Mouse (Mus musculus): ENCODE data around the gene Maats1. TPM values are rescaled to one million over a fixed set of nuclear protein-coding genes. Genes with fewer than 3 reads are reported as not detected.

Maats1 gene
- polyA plus RNA-seq, 1 experiment from 2014 or later = 0.05 TPM

DNA sequence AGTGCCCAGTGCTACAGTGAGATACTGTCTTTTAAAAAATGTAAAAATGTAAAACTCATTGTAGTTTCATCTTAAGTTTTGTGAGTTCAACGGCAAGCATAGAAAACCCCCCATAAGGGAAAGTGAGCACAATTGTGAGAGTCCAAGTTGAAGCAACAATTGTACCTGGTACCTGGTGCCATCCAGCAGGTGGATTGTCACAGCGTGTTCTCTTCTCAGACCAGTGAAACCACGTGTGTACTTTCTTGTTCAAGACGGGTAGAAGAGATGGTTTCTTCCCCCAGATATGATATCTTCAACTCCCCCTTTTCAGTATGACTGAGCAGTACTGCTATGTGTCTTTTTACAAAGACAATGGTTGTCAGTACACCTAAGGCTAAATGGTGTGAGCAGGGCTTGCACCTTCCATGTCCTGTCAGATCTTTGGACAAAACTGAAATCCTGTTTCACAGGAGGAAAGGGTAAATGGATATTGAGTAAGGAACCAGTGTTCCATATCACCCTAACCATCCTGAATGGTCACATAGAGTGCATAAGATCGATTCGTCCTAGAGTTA is 16.4 kb upstream of the Maats1 start:
- Histone ChIP-seq H3K27me3 (replicated peaks) (no peaks in the 10 kb centered on the region), H3K4me1 (peaks cover 42% of the 10 kb centered on the region), H3K9ac (no peak overlapping the region), H3K4me2 (no peak overlapping the region), H3K36me3 (peaks cover 39% of the 10 kb centered on the region), H3K27ac (no peak overlapping the region), H3K9me3 (replicated peaks) (no peaks in the 10 kb centered on the region), H3K4me3 (no peak overlapping the region)
- 69% methylated on average over 6 of the region's 6 CpGs for WGBS (ENCODE audit: insufficient replicate concordance)
- no peak for ATAC-seq

DNA sequence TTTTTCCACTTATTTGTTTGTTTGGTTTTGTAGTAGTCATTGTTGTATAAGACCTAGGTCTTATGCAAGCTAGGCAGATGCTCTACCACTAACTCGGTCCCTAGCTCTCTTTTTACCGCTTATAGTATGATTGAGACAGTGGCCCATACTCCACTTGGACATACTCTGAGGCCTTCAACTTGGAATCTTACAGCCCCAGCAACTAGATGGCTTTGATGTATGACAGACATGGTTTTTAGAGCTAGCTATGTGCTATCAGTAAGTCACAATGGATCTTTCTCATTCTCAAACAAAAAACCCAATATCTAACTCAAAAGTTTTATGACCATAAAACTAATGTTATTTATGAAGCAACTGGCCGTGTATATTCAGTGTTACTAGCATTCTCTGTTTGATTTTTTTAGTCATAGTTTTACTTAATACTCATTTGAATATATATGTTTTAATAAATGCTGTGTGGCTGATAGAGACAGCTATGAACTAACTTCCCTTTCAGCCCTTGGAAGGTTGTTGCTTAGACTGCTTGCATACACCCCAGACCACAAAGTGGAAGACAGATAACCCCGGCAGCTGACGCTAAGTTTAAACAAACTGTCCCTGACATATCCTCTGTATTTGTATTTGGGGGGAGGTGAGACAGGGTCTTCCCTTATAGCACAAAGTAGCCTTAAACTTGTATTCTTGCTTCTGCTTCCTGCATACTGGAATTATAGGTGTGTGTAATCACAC is 12.4 kb upstream of the Maats1 start:
- H3K4me3 ChIP-seq = no peak overlapping the region
- peak overlapping the region; percentile 59 for H3K27ac ChIP-seq
- H3K9ac ChIP-seq = no peak overlapping the region
- 42% methylated on average over 5 of the region's 5 CpGs for WGBS (ENCODE audit: insufficient replicate concordance)
- H3K4me2 ChIP-seq = no peak overlapping the region
- peaks cover 43% of the 10 kb centered on the region for H3K4me1 ChIP-seq
- ATAC-seq = no peak
- no peaks in the 10 kb centered on the region for H3K27me3 ChIP-seq (replicated peaks)
- no peaks in the 10 kb centered on the region for H3K9me3 ChIP-seq (replicated peaks)
- peaks cover 74% of the 10 kb centered on the region for H3K36me3 ChIP-seq

DNA sequence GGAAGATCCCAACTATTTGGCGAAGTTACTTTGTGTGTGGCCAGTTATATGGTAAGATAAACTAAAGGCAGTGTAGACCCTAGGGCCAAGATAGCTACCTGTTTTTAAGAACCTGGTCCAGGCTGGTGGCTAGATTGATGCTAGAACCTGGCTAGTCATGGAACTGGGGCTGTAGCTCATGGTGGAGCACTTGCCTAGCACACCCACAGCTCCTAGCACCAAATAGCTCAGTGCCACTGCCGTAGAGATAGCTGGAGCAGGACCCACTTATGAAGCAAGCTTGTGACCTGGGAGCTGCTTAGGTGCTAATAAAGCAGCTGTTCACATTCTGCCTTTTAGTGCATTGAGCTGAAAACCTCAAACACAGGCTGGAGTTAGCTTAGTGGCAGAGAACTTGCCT is 11.7 kb upstream of the Maats1 start:
- H3K4me1 ChIP-seq = peaks cover 50% of the 10 kb centered on the region
- peak overlapping the region; percentile 59; the same call in 1 of the 2 replicates for H3K27ac ChIP-seq
- H3K27me3 ChIP-seq (replicated peaks) = no peaks in the 10 kb centered on the region
- no peak overlapping the region for H3K9ac ChIP-seq
- no peak overlapping the region for H3K4me3 ChIP-seq
- peaks cover 79% of the 10 kb centered on the region for H3K36me3 ChIP-seq
- WGBS (ENCODE audit: insufficient replicate concordance) = 71% methylated on average over 2 of the region's 2 CpGs
- ATAC-seq = no peak
- H3K9me3 ChIP-seq (replicated peaks) = no peaks in the 10 kb centered on the region
- no peak overlapping the region for H3K4me2 ChIP-seq

GRCm38 (mm10) chr16:38352851-38353250 is 10.9 kb upstream of the Maats1 start:
- H3K27me3 ChIP-seq (replicated peaks) = no peaks in the 10 kb centered on the region
- no peak for ATAC-seq
- H3K4me2 ChIP-seq = no peak overlapping the region
- H3K27ac ChIP-seq = no peak overlapping the region
- no peak overlapping the region for H3K4me3 ChIP-seq
- H3K36me3 ChIP-seq = peaks cover 81% of the 10 kb centered on the region
- H3K4me1 ChIP-seq = peaks cover 57% of the 10 kb centered on the region
- no peaks in the 10 kb centered on the region for H3K9me3 ChIP-seq (replicated peaks)
- no peak overlapping the region for H3K9ac ChIP-seq

DNA sequence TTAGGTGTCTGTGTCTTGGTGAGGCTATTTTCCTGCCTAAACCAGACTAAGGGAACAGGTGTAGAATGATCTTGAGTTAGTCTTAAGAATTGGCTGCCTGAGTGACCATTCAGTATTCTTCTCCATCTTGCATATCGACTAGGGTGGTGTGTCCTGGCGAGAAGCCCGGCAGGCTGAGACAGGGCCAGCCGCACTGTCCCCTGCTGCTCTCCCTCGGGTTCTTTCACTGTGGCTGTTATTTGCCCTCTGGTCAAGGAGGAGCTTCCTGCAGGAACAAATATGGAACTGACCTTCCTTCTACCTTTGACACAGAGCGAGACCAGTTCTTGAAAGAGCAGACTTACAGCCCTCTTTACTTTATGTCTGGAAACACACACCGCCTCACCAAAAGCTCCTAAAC is 10.1 kb upstream of the Maats1 start:
- Histone ChIP-seq H3K9me3 (replicated peaks) (no peaks in the 10 kb centered on the region), H3K27ac (peak overlapping the region; percentile 53), H3K4me2 (no peak overlapping the region), H3K4me1 (peaks cover 62% of the 10 kb centered on the region), H3K36me3 (peaks cover 76% of the 10 kb centered on the region), H3K4me3 (no peak overlapping the region), H3K27me3 (replicated peaks) (no peaks in the 10 kb centered on the region), H3K9ac (no peak overlapping the region)
- ATAC-seq = no peak
- WGBS (ENCODE audit: insufficient replicate concordance) = 88% methylated on average over 7 of the region's 7 CpGs

- no peak overlapping the region for H3K9ac ChIP-seq
- H3K9me3 ChIP-seq (replicated peaks) = no peaks in the 10 kb centered on the region
- peak overlapping the region; percentile 80 for H3K4me2 ChIP-seq
- H3K4me3 ChIP-seq = peak overlapping the region; percentile 1; the same call in 1 of the 2 replicates
- 69% methylated on average over 6 of the region's 6 CpGs for WGBS (ENCODE audit: insufficient replicate concordance)
- peaks cover 68% of the 10 kb centered on the region for H3K4me1 ChIP-seq
- H3K27me3 ChIP-seq (replicated peaks) = no peaks in the 10 kb centered on the region
- peaks cover 65% of the 10 kb centered on the region for H3K36me3 ChIP-seq
- peak overlapping the region; percentile 90 for H3K27ac ChIP-seq
- no peak for ATAC-seq
These were observed 9.0 kb upstream of the Maats1 start for GRCm38 (mm10) chr16:38350939-38351338.

DNA sequence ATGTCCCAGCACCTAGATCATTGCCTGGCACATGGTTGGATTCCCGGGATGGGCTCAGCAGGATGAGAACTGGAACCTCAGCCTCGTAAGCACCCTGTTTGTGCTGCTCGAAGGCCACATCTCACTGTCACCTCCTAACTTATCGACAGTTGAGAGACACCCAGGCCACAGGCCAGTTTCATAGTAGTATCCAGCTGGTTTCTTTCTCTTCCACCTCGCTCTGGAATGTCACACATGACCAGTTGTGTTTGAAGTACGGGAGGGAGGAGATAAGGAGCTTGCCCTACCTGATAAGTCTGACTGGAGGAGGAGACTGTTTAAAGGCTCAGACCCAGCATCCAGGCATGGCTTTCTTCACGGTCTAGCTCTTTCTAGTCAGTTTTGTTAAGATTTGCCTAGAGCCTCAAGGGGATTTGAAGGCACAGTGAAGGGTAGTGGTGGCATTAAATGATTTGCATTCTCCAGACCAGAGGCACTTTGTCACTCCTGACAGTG is 8.5 kb upstream of the Maats1 start:
- Histone ChIP-seq H3K4me2 (peak overlapping the region; percentile 80), H3K4me3 (peak overlapping the region; percentile 32; the same call in 1 of the 2 replicates), H3K9ac (peak overlapping the region; percentile 61; the same call in 1 of the 2 replicates), H3K27me3 (replicated peaks) (no peaks in the 10 kb centered on the region), H3K36me3 (peaks cover 60% of the 10 kb centered on the region), H3K27ac (peak overlapping the region; percentile 90), H3K9me3 (replicated peaks) (no peaks in the 10 kb centered on the region), H3K4me1 (peaks cover 73% of the 10 kb centered on the region)
- WGBS (ENCODE audit: insufficient replicate concordance) = 24% methylated on average over 7 of the region's 7 CpGs
- ATAC-seq = peak; percentile 76

DNA sequence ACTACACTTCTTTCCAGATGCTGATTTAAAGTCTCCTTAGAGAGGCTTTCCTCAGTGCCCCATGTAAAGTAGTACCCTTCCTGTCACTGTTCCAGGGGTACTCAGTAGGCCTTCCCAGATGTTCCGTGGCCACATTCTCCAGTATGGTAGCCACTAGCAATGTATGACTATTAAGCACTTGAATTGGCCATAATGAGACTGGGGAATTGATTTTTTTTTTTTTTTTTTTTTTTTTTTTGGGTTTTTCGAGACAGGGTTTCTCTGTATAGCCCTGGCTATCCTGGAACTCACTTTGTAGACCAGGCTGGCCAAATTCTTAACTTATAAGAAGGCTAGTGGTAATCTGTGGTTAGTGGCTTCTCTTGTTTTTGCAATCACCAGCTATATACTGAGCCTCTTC is 7.9 kb upstream of the Maats1 start:
- peaks cover 58% of the 10 kb centered on the region for H3K36me3 ChIP-seq
- H3K9me3 ChIP-seq (replicated peaks) = no peaks in the 10 kb centered on the region
- H3K27ac ChIP-seq = peak overlapping the region; percentile 90
- peak overlapping the region; percentile 80 for H3K4me2 ChIP-seq
- WGBS (ENCODE audit: insufficient replicate concordance) = 71% methylated on average over 2 of the region's 2 CpGs
- H3K4me3 ChIP-seq = peak overlapping the region; percentile 32; the same call in 1 of the 2 replicates
- H3K9ac ChIP-seq = peak overlapping the region; percentile 61; the same call in 1 of the 2 replicates
- no peak for ATAC-seq
- H3K27me3 ChIP-seq (replicated peaks) = no peaks in the 10 kb centered on the region
- peaks cover 78% of the 10 kb centered on the region for H3K4me1 ChIP-seq

GRCm38 (mm10) chr16:38348217-38348761 is 6.3 kb upstream of the Maats1 start:
- Histone ChIP-seq H3K36me3 (peaks cover 45% of the 10 kb centered on the region), H3K4me1 (peaks cover 70% of the 10 kb centered on the region), H3K27ac (peak overlapping the region; percentile 94), H3K9me3 (replicated peaks) (no peaks in the 10 kb centered on the region), H3K9ac (peak overlapping the region; percentile 88), H3K4me3 (peak overlapping the region; percentile 87), H3K27me3 (replicated peaks) (no peaks in the 10 kb centered on the region), H3K4me2 (peak overlapping the region; percentile 80)
- ATAC-seq = no peak
- 44% methylated on average over 9 of the region's 9 CpGs for WGBS (ENCODE audit: insufficient replicate concordance)

DNA sequence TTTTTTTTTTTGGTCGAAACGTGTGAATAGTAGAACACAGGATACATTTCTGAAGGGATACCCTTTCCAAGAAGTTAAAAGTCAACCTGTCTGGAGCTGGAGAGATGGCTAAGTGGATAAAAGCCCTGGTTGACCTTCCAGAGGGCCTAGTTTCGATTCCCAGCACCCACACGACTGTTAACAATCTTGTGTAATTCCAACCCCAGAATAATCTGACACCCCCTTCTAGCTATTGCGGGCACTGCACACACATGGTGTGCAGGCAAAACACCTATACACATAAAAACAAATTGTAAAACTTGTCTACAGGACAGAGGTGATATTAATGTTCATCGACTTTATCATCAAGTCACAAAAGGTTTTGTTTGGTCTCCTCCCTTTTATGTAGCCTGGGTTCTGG is 5.6 kb upstream of the Maats1 start:
- Histone ChIP-seq H3K9ac (peak overlapping the region; percentile 88), H3K9me3 (replicated peaks) (no peaks in the 10 kb centered on the region), H3K36me3 (peaks cover 42% of the 10 kb centered on the region), H3K4me1 (peaks cover 70% of the 10 kb centered on the region), H3K27me3 (replicated peaks) (no peaks in the 10 kb centered on the region), H3K4me3 (peak overlapping the region; percentile 87), H3K4me2 (peak overlapping the region; percentile 80), H3K27ac (peak overlapping the region; percentile 94)
- 31% methylated on average over 6 of the region's 6 CpGs for WGBS (ENCODE audit: insufficient replicate concordance)
- ATAC-seq = no peak

GRCm38 (mm10) chr16:38346529-38347325 is 4.8 kb upstream of the Maats1 start, which contains the start of the genes Cox17 and Gm21987:
Gene Cox17, plus strand, starts transcription at chr16:38346991.
Gene Gm21987, plus strand, starts transcription at chr16:38347040.
- WGBS (ENCODE audit: insufficient replicate concordance) = 1% methylated on average over 35 of the region's 35 CpGs
- Histone ChIP-seq H3K27ac (peak within 1 kb of the TSS; percentile 94), H3K9ac (peak within 1 kb of the TSS; percentile 88), H3K9me3 (replicated peaks) (no peaks in the 10 kb centered on the region), H3K27me3 (replicated peaks) (peaks cover 3% of the 10 kb centered on the region), H3K4me2 (peak within 1 kb of the TSS; percentile 80), H3K4me1 (peaks cover 68% of the 10 kb centered on the region), H3K36me3 (peaks cover 33% of the 10 kb centered on the region), H3K4me3 (peak within 1 kb of the TSS; percentile 87)
- ATAC-seq = peak; percentile 94
